Mouse (Mus musculus) testis, adult 2 months (tissue): ENCODE data around the gene Pex7.

Experiments
- CTCF ChIP-seq: fragments of 200-500 bp; IDR thresholded peaks from 2 replicates; pipeline ENCODE4 v1.5.1; 2012; ENCODE audit warnings: low read depth, mild to moderate bottlenecking, inconsistent platforms, low read length, moderate library complexity; ENCODE audit not compliant: control insufficient read depth, insufficient read depth, insufficient replicate concordance
- POLR2A ChIP-seq: fragments of 200-500 bp; IDR thresholded peaks from 2 replicates; pipeline ENCODE4 v1.6.1; 2012; ENCODE audit warnings: low read depth, mild to moderate bottlenecking, inconsistent platforms, low read length, moderate library complexity; ENCODE audit not compliant: control insufficient read depth

DNA sequence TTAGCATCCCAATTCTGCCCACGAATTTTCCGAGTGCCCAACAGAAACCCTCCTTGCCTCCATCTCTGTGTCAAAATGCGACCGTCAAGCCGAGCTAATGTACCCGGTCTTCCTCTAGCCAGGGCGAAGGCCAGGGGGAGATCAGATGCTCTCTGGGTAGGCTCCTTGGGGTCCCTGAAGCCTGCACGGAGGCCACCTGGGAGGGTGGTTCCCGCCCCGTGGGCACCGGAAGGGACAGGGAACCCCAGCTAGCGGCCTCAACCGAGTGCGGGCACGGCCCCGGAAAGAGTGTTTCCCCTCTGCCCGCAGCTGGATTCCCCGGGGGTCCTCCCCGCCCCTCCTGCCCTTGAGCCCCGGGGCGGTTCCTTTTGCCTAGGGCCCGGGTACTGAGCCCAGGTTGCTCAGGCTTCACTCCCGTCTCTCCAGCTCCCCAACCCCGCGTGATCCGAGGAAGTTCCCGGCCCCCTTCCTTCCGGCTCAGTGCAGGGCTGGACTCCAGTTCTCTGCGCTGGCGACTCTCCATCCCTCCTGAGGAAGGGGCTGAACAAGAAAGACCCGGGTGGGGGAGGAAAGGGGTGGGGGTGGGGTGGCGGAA, 57.6 kb downstream of the Pex7 start:
- TF ChIP-seq CTCF (no peak), POLR2A (no peak)
